Mouse (Mus musculus) liver, adult 2 months (tissue): Measurements from ENCODE around the gene Gcg. TPM values are rescaled to one million over a fixed set of nuclear protein-coding genes. Genes with fewer than 3 reads are reported as not detected.

ENCODE experiments used
- DNase-seq: peaks from one replicate; pipeline ENCODE4 v3.0.0-alpha.2; 2011; ENCODE audit warnings: low read depth, low spot score; ENCODE audit errors: extremely low read depth
- H3K27ac ChIP-seq: fragments of 200-500 bp; replicated peaks from 2 replicates; pipeline ENCODE4 v1.5.1; 2012; ENCODE audit warnings: low read depth, mild to moderate bottlenecking, control low read depth, inconsistent platforms, low read length; ENCODE audit not compliant: insufficient read depth
- H3K27me3 ChIP-seq: fragments of 200-500 bp; 2 replicates; pipeline ENCODE4 v1.6.1; 2012; ENCODE audit warnings: mild to moderate bottlenecking, moderate library complexity, low read length, inconsistent platforms; ENCODE audit not compliant: control insufficient read depth, insufficient read depth
- H3K36me3 ChIP-seq: fragments of 200-500 bp; 2 replicates; pipeline ENCODE4 v1.6.1; 2012; ENCODE audit warnings: low read length, inconsistent platforms; ENCODE audit not compliant: control insufficient read depth, insufficient read depth
- H3K4me1 ChIP-seq: fragments of 200-500 bp; 2 replicates; pipeline ENCODE4 v1.6.1; 2011; ENCODE audit warnings: low read length; ENCODE audit not compliant: control insufficient read depth, insufficient read depth
- H3K4me3 ChIP-seq: fragments of 200-500 bp; 2 replicates; pipeline ENCODE4 v1.5.1; 2011; ENCODE audit warnings: low read depth, mild to moderate bottlenecking, control low read depth, low read length, moderate library complexity; ENCODE audit not compliant: insufficient read depth
- H3K79me2 ChIP-seq: fragments of 200-500 bp; 2 replicates; pipeline ENCODE4 v1.6.1; 2012; ENCODE audit warnings: inconsistent platforms, mild to moderate bottlenecking, low read length, moderate library complexity; ENCODE audit not compliant: control insufficient read depth, insufficient read depth
- H3K9ac ChIP-seq: fragments of 200-500 bp; 2 replicates; pipeline ENCODE4 v1.6.1; 2012; ENCODE audit warnings: low read depth, mild to moderate bottlenecking, control low read depth, inconsistent platforms, low read length
- CTCF ChIP-seq: fragments of 200-500 bp; IDR thresholded peaks from 2 replicates; pipeline ENCODE4 v1.5.1; 2011; ENCODE audit warnings: low read depth, low read length, control low read depth
- POLR2A ChIP-seq: fragments of 200-500 bp; IDR thresholded peaks from 2 replicates; pipeline ENCODE4 v1.6.1; 2011; ENCODE audit warnings: low read length, control low read depth; ENCODE audit not compliant: insufficient read depth; ENCODE audit errors: extremely low read depth
- WGBS: fragments of 180-500 bp; shearing (Covaris S2); methylation state at CpG from one replicate; pipeline ENCODE4 v1.1.7; 2018; 5-methylcytosine and 5-hydroxymethylcytosine counted together
- polyA plus RNA-seq: library from polyadenylated mRNA; depleted of rRNA; stranded (reverse); fragments of >200 nt; gene quantifications from 2 replicates; pipeline ENCODE4 v1.2.3, GENCODE M21; 2012
- total RNA-seq: library from RNA; depleted of rRNA; stranded (reverse); fragments of >200 nt; gene quantifications from 2 replicates; pipeline ENCODE4 v1.2.3, GENCODE M21; 2014

The Gcg gene
- total and polyA plus RNA-seq, 2 experiments: not detected

DNA sequence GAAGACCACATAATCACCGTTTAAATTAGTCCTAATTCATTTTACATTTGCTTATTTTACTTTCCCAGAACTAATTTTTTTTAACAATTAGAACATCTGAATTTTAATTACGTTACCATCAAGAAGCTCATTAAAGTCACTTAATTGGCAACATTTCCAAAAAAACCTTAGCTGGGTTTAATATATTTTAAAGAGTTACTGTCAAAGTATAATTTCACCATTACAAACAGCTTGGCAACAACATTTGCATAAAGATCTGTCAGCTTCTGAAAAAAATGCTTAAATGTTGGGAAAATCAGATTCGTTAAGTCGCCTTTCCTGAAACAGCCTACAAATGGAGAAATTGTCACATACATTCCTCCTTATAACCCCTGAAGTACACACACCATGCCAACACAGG lies 14.6 kb upstream of the Gcg start:
- TF ChIP-seq POLR2A (no peak), CTCF (no peak)
- no peaks in the 10 kb centered on the region for H3K36me3 ChIP-seq
- H3K4me1 ChIP-seq: no peaks in the 10 kb centered on the region
- H3K27me3 ChIP-seq: no peaks in the 10 kb centered on the region
- 95% methylated on average over 4 of the region's 4 CpGs for WGBS
- no peaks in the 10 kb centered on the region for H3K79me2 ChIP-seq
- no peak overlapping the region for H3K4me3 ChIP-seq
- no peak overlapping the region for H3K27ac ChIP-seq
- H3K9ac ChIP-seq: no peak overlapping the region
- DNase-seq: no peak

DNA sequence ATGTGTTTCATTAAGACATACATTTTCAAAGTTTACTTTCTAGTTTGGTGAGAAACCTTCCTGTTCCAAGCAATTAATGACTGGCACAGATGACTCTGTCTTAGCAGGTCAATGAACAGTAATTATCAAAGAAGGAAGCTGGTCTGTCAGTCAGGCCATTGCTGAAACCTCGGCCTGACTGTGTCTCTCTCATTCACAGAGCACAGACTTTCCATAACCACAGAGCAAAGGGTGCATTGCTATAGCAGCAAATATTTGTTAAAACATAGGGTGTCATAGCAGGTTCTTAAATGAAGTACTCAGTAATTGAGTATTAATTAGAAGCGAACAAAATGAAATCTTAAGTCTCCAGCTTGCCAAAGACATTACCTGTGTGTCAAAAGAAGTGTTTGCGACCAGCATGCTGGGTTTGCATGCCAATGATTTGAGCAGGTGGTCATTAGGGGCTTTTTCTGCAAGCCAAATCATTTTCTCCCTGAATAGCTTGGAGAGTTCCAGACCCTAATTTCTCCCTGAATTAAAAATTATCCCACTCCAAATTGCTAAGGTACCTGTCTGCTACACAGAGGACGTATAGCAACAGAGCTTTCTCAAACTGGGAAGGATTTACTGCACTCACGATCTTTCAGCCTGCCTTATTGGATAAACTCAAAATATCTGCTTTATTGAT lies 14.0 kb upstream of the Gcg start:
- WGBS: 79% methylated on average over 5 of the region's 5 CpGs
- Histone ChIP-seq H3K4me1 (no peaks in the 10 kb centered on the region), H3K79me2 (no peaks in the 10 kb centered on the region), H3K9ac (no peak overlapping the region), H3K27me3 (no peaks in the 10 kb centered on the region), H3K27ac (no peak overlapping the region), H3K36me3 (no peaks in the 10 kb centered on the region), H3K4me3 (no peak overlapping the region)
- no peak for DNase-seq
- TF ChIP-seq POLR2A (no peak), CTCF (no peak)

DNA sequence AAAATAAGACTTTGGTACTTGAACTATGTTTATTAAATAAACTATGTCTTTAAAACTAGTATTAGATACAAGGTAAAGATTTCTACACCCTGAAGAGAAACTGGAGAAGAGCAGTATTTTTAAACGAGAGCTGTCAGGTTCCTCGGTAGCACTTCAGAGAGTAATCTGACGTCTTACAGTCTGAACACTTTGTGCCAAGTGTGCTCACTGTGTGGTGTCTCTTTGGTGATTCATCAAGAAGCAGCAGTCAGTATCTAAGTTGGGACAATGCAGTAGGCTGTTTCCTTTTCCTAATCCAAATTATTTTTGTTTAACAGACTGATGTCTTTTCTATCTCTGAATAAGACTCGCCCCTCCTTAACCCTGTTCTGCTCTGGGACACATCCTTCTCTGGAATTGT lies 12.0 kb upstream of the Gcg start:
- no peak for TF ChIP-seq CTCF
- TF ChIP-seq POLR2A: no peak
- 70% methylated on average over 4 of the region's 4 CpGs for WGBS

DNA sequence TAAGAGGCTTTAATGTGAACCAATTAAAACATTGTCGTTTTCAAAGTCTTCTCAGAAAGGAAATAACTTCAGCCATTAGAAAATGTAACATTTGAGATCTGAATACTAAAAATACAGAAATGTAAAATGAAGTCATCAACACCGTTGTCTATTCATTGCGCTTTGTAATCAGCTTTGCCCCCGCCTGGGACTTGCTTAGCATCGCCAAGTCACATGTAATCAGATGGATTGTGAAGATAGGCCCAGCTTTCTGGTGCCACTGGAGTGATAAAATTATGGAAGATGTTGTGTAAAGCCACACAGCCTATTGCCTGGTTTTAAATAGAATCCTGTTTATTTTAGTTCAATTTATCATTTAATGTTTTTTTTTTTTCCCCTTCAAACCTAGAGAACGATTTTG lies 6.4 kb upstream of the Gcg start:
- WGBS: 88% methylated on average over 6 of the region's 6 CpGs
- H3K27ac ChIP-seq: no peak overlapping the region
- no peak overlapping the region for H3K9ac ChIP-seq
- TF ChIP-seq CTCF: no peak
- no peak for TF ChIP-seq POLR2A
- H3K4me3 ChIP-seq: no peak overlapping the region
- no peaks in the 10 kb centered on the region for H3K36me3 ChIP-seq
- H3K4me1 ChIP-seq: no peaks in the 10 kb centered on the region
- no peaks in the 10 kb centered on the region for H3K27me3 ChIP-seq
- no peak for DNase-seq
- no peaks in the 10 kb centered on the region for H3K79me2 ChIP-seq

More for the DNA sequence above, 12.0 kb upstream of the Gcg start:
- no peak for DNase-seq
- Histone ChIP-seq H3K9ac (no peak overlapping the region), H3K79me2 (no peaks in the 10 kb centered on the region), H3K27ac (no peak overlapping the region), H3K4me1 (no peaks in the 10 kb centered on the region), H3K27me3 (no peaks in the 10 kb centered on the region), H3K36me3 (no peaks in the 10 kb centered on the region), H3K4me3 (no peak overlapping the region)

DNA sequence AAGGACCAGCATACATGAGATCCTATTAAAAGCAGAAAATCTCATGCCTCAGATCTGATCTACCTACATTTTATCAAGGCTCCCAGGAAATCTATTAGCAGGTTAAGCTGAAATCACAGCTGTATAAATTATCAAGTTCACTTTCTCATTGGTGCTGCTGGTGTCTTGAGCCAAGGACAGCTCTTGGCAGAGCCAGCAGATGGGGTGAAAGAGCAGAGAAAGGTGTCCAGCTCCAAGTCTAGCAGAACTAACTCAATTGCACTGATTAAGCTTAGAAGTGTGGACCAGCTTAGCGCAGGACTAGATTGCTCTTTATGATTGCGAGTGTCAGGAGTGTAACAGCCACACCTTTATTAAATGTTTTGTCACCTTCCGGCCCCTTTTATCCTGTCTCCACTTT lies 1.5 kb upstream of the Gcg start:
- Histone ChIP-seq H3K4me1 (no peaks in the 10 kb centered on the region), H3K79me2 (no peaks in the 10 kb centered on the region), H3K27ac (no peak overlapping the region), H3K9ac (no peak overlapping the region), H3K27me3 (no peaks in the 10 kb centered on the region), H3K36me3 (no peaks in the 10 kb centered on the region), H3K4me3 (no peak overlapping the region)
- peak; percentile 12 for DNase-seq
- WGBS: 93% methylated on average over 3 of the region's 3 CpGs
- TF ChIP-seq CTCF (peak; percentile 4; the same call in 1 of the 2 replicates), POLR2A (no peak)
